Mouse (Mus musculus) monocyte, adult 5-6 weeks (primary cell): ENCODE results near the gene BC029722. TPM values are rescaled to one million over a fixed set of nuclear protein-coding genes. Genes with fewer than 3 reads are reported as not detected.
"Not testable (repeated sequence)": the region's sequence is repeated elsewhere in the genome, so short reads cannot be mapped to it uniquely, and the experiment has no call there.

Experiments used
- ATAC-seq: fragments of 153-309, 156-312 bp; replicated peaks from 2 replicates; pipeline ENCODE4 v1.8.0; 2017; ENCODE audit warnings: mild to moderate bottlenecking; ENCODE audit not compliant: low TSS enrichment, insufficient number of reproducible peaks, severe bottlenecking, poor library complexity, low FRiP score
- total RNA-seq: library from RNA; stranded (forward); fragments of 200-1000, 200-491, 200-594 nt; gene quantifications from 3 replicates; pipeline ENCODE4 v1.2.3, GENCODE M21; 2017

Gene BC029722
- 8.5 to 10.6 TPM (median 9.7 TPM) in 3 replicates for total RNA-seq

- no peak for ATAC-seq
Measured at GRCm38 (mm10) chr2:155819392-155819448, at the start of gene BC029722. BC029722 (minus strand) TSS chr2:155819426.

GRCm38 (mm10) chr2:155868320-155868719, 49.1 kb upstream of the BC029722 start:
- ATAC-seq = no peak

GRCm38 (mm10) chr2:155863301-155863867, 44.2 kb upstream of the BC029722 start:
- no peak for ATAC-seq

GRCm38 (mm10) chr2:155862573-155863300, 43.5 kb upstream of the BC029722 start:
- no peak for ATAC-seq

GRCm38 (mm10) chr2:155861581-155861980, 42.4 kb upstream of the BC029722 start:
- no peak for ATAC-seq

- ATAC-seq = no peak
Measured at GRCm38 (mm10) chr2:155860102-155860501, 40.9 kb upstream of the BC029722 start.

GRCm38 (mm10) chr2:155852536-155852935, 33.3 kb upstream of the BC029722 start:
- ATAC-seq = no peak

GRCm38 (mm10) chr2:155850120-155850519, 30.9 kb upstream of the BC029722 start:
- ATAC-seq = no peak

- no peak for ATAC-seq
Measured at GRCm38 (mm10) chr2:155849464-155849863, 30.2 kb upstream of the BC029722 start.

GRCm38 (mm10) chr2:155848291-155848690, 29.1 kb upstream of the BC029722 start:
- ATAC-seq = peak; percentile 76

GRCm38 (mm10) chr2:155846930-155847329, 27.7 kb upstream of the BC029722 start:
- no peak for ATAC-seq

GRCm38 (mm10) chr2:155838961-155839360, 19.7 kb upstream of the BC029722 start:
- ATAC-seq = no peak

- ATAC-seq = no peak
Measured at GRCm38 (mm10) chr2:155837961-155838360, 18.7 kb upstream of the BC029722 start.

GRCm38 (mm10) chr2:155834732-155835131, 15.5 kb upstream of the BC029722 start, which contains the start of gene Fam83c:
Fam83c (minus strand) TSS chr2:155834854.
- ATAC-seq = no peak

GRCm38 (mm10) chr2:155832087-155832486, 12.9 kb upstream of the BC029722 start:
- ATAC-seq = not testable (repeated sequence)

- ATAC-seq = no peak
Measured at GRCm38 (mm10) chr2:155831302-155831701, 12.1 kb upstream of the BC029722 start.

- no peak for ATAC-seq
Measured at GRCm38 (mm10) chr2:155830841-155831240, 11.6 kb upstream of the BC029722 start.

- peak; percentile 92 for ATAC-seq
Measured at GRCm38 (mm10) chr2:155826630-155827424, 7.6 kb upstream of the BC029722 start, which contains the start of gene Eif6. Eif6 (minus strand) TSS chr2:155826925.

GRCm38 (mm10) chr2:155825904-155826629, 6.8 kb upstream of the BC029722 start:
- ATAC-seq = no peak; the same call in 1 of the 2 replicates
